Mouse (Mus musculus): ENCODE data around the gene Cltb.
A peak's percentile ranks its signal among the peaks of the same experiment; 100 is the strongest.

Cltb gene

DNA sequence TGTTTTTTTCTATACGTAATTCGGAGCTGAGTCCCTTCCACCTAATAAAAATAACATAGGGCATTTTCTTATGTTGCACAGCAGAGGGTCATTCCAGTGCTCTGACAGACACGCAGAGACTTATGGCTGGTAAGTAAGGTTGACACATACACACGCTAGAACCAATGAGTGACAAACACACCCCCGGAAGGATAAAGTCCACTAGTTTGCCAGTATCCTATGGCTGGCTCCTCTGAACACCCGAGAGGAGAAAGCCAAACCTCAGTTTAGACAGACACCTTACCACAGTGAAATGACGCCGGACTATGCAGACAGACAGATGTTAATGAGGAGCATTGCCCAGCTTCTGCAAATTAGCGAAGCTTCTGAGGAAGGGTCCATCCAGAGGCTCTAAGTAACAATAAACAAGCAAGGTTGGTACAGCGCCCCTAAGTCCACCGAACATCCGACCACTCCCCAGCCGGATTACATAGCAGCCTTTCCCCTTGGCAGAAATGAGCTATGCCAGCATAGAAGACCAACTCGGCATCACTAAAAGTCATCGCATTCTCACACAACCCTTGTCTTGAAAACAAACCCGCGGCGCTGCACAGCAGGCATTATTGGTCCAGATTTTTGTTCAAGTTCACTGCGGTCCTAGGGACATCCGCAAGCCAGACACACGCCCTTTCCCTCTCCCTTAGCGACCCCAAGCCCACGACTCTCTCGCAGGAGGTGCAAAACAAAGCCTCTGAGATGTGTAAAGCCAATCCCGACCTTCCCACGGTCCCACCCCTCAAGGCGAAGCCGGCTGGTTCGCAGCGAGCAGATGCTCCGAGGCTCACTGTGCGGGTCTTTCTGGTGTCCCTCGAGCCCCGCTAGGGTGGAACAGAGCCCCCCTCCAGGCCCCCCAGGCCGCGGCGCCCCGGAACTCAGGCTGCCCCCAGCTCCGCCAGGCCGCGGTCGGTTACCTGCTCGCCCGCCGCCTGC lies 46.6 kb downstream of the Cltb start:
- peak in 1 of 2 experiments; percentile 6 for DNase-seq (ENCODE audit: low read depth in 2 of 2, low spot score in 2 of 2)

DNA sequence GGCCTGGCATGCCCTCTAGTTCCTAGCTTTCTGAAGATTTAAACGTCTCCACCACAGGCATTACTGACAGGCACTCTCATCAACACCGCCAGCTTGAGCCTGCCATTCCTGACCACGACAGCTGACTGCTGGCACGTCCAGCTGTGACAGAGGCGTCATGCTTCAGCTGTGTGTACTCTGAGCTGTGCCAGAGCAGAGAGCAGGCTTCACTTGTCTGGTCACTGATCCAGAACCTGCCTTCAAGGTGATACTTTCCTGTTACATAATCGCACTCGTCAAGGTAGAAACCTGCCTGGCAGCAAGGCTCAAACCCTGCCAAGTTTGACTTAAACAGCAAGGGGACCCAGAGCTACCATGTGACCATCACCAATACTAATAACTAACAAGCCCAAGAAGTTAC lies 48.6 kb downstream of the Cltb start:
- DNase-seq (ENCODE audit: low read depth in 2 of 2, low spot score in 2 of 2) = no peak

DNA sequence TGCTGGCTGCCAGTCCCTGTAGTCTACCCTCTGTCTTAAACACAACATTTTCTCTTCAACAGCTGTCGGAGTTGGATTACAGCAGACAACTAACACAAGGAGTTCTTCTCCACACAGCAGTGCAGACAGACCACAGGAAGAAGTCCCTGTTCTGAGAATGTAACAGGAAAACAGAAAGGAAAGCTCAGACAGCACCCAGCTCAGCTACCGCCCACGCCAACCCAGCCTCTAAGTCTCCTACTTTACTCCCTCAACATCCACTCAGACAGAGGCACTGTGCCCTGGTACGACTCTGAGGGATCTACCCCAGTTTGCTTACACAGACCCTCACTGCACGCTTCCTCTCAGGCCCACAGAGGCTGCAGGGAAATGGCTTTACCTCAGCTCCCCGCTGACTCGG lies 50.5 kb downstream of the Cltb start:
- DNase-seq (ENCODE audit: low read depth in 2 of 2, low spot score in 2 of 2) = no peak

DNA sequence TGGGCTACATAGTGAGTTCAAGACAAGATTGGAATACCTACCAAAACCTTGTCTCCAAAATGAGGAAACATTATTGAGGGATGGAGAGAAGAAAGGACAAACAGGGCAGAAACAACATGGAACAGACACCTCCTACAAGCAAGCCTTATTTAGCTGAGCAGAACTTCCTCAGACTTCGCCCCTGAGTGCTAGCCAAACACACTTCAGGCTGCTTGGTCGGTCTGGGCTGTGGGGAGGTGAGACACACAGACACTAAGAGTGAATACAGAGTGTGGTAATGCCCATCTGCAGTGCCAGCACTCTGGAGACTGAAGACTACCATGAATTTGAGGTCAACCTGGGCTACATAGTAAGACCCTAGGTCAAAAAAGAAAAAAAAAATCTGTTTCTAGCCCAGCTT lies 51.5 kb downstream of the Cltb start:
- no peak for DNase-seq (ENCODE audit: low read depth in 2 of 2, low spot score in 2 of 2)

DNA sequence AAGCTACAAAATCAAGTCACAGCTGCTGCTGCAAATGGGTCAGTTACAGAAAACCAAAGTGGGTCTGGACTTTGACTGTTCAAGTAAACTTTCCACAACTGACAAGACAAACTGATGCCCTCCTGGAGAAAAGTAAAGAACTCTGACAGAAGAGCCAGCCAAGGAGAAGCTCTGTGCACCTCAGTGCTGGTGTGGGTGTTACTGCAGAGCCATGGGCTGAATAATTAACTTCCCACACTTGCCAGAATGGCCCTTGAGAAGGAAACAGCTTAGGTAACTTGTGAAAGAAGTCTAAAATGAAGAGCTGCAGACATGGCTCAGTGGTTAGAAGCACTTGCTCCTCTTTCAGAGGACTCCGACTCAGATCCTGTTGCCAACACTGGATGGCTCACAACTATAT lies 53.5 kb downstream of the Cltb start:
- DNase-seq (ENCODE audit: low read depth in 2 of 2, low spot score in 2 of 2) = no peak

DNA sequence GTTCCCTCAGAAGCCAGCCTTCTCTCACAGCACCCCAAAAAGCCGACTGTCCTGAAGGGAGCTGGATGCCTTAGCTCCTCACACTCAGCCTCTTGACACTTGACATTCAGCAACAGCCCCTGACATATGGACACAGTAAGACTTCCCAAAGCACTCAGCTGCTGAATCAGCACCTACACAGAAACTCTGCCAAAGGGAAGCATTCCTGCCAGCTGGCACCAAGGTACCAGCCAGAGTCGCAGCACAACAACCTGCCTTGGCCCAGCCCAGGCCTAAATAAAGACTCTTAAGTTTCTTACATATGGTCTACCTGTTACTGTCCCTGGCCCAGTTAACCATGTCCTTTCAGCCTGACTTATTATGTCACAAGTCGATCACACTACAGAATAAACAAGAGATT lies 54.3 kb downstream of the Cltb start:
- no peak for DNase-seq (ENCODE audit: low read depth in 2 of 2, low spot score in 2 of 2)

DNA sequence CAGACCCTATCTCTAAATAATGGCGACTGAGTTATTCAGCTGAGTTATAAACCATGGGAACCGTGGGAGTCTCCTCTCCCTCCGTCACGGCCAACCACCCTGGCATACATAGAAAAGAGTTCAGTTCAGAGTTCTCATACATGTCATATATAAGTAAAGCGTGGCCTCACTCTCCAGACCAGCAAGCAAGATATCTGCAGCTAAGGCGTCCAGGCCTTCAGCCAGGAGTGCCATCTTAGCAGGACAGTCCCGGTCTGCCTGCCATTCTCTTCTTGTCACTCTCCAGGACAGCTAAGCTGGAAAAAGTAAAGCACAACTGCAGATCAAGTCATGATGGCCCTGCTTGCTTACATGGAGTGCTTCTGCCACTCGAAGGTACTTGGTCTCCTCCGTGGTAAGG lies 55.0 kb downstream of the Cltb start:
- no peak for DNase-seq (ENCODE audit: low read depth in 2 of 2, low spot score in 2 of 2)

DNA sequence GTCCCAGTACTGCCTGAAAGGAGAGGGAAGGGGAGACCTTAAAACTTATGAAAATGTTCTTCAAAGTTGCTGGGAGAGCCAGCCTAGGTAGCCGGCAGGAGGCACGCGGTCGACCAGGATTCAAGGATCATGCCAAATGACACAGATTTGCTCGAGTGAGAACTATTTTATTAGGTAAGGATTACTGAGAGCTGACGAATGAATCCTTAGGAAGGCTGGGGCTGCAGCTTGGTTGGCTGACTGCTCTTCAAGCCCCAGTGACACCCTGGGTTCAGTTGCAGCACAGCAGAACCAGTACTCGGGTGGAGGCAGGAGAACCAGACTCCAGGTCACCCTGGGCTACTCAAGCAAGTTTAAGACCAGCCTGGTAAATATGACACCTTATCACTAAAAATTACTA lies 63.1 kb downstream of the Cltb start:
- DNase-seq (ENCODE audit: low read depth in 2 of 2, low spot score in 2 of 2) = no peak

Data from CD8-positive naive resting alpha-beta T cell, adult 2 months (primary cell).